Mouse (Mus musculus) liver, postnatal 0 days (tissue): ENCODE measurements around the gene Cltc. TPM values are rescaled to one million over a fixed set of nuclear protein-coding genes. Genes with fewer than 3 reads are reported as not detected.
"Not testable (repeated sequence)": the region's sequence is repeated elsewhere in the genome, so short reads cannot be mapped to it uniquely, and the experiment has no call there.

Experiments
- ATAC-seq: fragments of 200-750 bp; cut with Nextera tagmentation; 2 replicates; pipeline ENCODE4 v1.8.0; 2017; ENCODE audit warnings: mild to moderate bottlenecking, moderate library complexity
- DNase-seq: peaks from one replicate; pipeline ENCODE4 v3.0.0-alpha.2; 2016
- H3K27ac ChIP-seq: fragments of 300-500 bp; sonication (generic); 2 replicates; pipeline ENCODE4 v1.5.1; 2014; ENCODE audit warnings: antibody characterized with exemption, moderate library complexity, mild to moderate bottlenecking, low read depth
- H3K27me3 ChIP-seq: fragments of 300-500 bp; sonication (generic); 2 replicates; pipeline ENCODE4 v1.6.1; 2014; ENCODE audit warnings: low read length, control low read depth, mixed read lengths; ENCODE audit not compliant: insufficient read depth
- H3K36me3 ChIP-seq: fragments of 300-500 bp; sonication (generic); replicated peaks from 2 replicates; pipeline ENCODE4 v1.6.1; 2014; ENCODE audit warnings: mild to moderate bottlenecking, control low read depth, low read length, moderate library complexity, mixed read lengths; ENCODE audit not compliant: insufficient read depth
- H3K4me1 ChIP-seq: fragments of 300-500 bp; sonication (generic); 2 replicates; pipeline ENCODE4 v1.6.1; 2014; ENCODE audit warnings: antibody characterized with exemption, mild to moderate bottlenecking, control low read depth; ENCODE audit not compliant: insufficient read depth
- H3K4me2 ChIP-seq: fragments of 300-500 bp; sonication (generic); 2 replicates; pipeline ENCODE4 v1.6.1; 2014; ENCODE audit warnings: low read depth, mild to moderate bottlenecking, low read length, moderate library complexity, mixed read lengths
- H3K4me3 ChIP-seq: fragments of 300-500 bp; sonication (generic); 2 replicates; pipeline ENCODE4 v1.5.1; 2014; ENCODE audit warnings: low read depth, low read length
- H3K9ac ChIP-seq: fragments of 300-500 bp; sonication (generic); replicated peaks from 2 replicates; pipeline ENCODE4 v1.6.1; 2014; ENCODE audit warnings: mild to moderate bottlenecking, moderate library complexity
- H3K9me3 ChIP-seq: fragments of 300-500 bp; sonication (generic); 2 replicates; pipeline ENCODE4 v1.6.1; 2016; ENCODE audit warnings: mild to moderate bottlenecking, control low read depth, low read length, mixed read lengths
- CTCF ChIP-seq: sonication (generic); IDR thresholded peaks from 2 replicates; pipeline ENCODE4 v1.5.1; 2016; ENCODE audit warnings: antibody characterized with exemption, low read depth
- EP300 ChIP-seq: IDR thresholded peaks from 2 replicates; pipeline ENCODE4 v1.6.1; 2016; ENCODE audit warnings: antibody characterized with exemption, low read depth, mild to moderate bottlenecking
- WGBS: fragments of 180-500 bp; shearing (Covaris S2); extraction: QIAGEN DNeasy Blood & Tissue Kit; methylation state at CpG from one replicate; pipeline ENCODE4 v1.1.7; 2014; ENCODE audit not compliant: insufficient replicate concordance; 5-methylcytosine and 5-hydroxymethylcytosine counted together
- polyA plus RNA-seq: library from polyadenylated mRNA; unstranded; fragments of >200 nt; fragmentation: Nextera tagmentation; extraction: Ambion mirVana; gene quantifications from 2 replicates; pipeline ENCODE4 v1.2.1, GENCODE M21; 2015

Cltc gene
- polyA plus RNA-seq: 34.1 and 42.4 TPM in 2 replicates

- Histone ChIP-seq H3K4me1 (peaks cover 38% of the 10 kb centered on the region), H3K36me3 (0 out of 2 replicates have a peak, but pooled peaks cover 2% of the 10 kb centered on the region), H3K4me2 (peak within 1 kb of the TSS; percentile 86), H3K27me3 (no peaks in the 10 kb centered on the region), H3K27ac (peak within 1 kb of the TSS; percentile 100), H3K9ac (peak within 1 kb of the TSS; percentile 98), H3K9me3 (no peaks in the 10 kb centered on the region), H3K4me3 (peak within 1 kb of the TSS; percentile 97)
- DNase-seq (peak; percentile 96), ATAC-seq (peak; percentile 86)
- peak; percentile 62 for TF ChIP-seq CTCF
- TF ChIP-seq EP300: peak; percentile 94
- WGBS: under 1% methylated on average over 73 of the region's 73 CpGs
Observed at GRCm38 (mm10) chr11:86757480-86758371, at the start of gene Cltc. Gene Cltc (minus strand): TSS chr11:86757565.

DNA sequence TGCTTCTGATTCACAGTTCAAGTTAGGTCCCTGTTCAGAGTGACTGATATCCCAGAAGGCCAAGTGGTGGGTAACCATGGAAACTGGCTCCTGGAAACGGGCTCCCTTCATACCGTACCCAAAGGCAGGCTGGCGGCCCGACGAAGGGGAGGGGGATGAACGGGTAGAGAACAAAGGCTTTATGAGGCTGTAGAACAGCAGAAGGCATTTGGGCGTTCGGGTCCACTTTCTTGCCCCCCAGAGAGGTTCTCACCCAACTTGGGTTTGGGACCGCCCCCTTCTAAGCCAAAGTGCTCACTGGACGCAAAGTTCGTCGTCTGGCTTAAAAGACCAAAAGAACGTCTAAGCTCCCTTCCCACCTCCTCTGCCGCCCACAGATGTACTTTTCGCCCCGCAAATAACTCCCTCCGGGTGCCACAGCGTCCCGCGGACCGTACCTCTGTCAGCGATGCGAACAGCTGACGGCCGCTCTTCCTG, 49.7 kb upstream of the Cltc start:
- peaks cover 21% of the 10 kb centered on the region for H3K36me3 ChIP-seq
- H3K4me3 ChIP-seq: peak overlapping the region; percentile 98
- DNase-seq (peak; percentile 57), ATAC-seq (peak; percentile 40)
- TF ChIP-seq EP300 (no peak), CTCF (no peak)
- peak overlapping the region; percentile 92 for H3K27ac ChIP-seq
- H3K9ac ChIP-seq: peak overlapping the region; percentile 77
- WGBS: under 1% methylated on average over 25 of the region's 25 CpGs
- no peaks in the 10 kb centered on the region for H3K27me3 ChIP-seq
- H3K4me2 ChIP-seq: peak overlapping the region; percentile 91
- no peaks in the 10 kb centered on the region for H3K9me3 ChIP-seq
- peaks cover 11% of the 10 kb centered on the region for H3K4me1 ChIP-seq

DNA sequence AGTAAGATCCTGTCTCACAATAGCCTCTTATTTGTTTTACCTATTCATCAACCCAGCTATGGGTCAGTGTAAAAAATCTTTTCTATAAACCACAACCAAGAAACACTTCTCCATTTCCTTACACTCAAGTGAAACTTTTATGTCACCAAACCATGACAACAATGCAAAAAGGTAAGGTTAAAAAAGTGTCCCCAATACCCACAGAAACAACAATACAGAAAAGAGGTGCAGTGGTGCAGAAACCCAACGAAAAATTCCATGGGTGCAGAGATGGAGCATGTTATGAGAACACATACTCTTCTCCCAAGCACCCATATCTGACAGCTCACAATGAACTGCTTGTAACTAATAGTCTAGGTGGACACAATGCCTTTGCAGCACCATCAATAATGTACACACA, 36.8 kb upstream of the Cltc start:
- no peaks in the 10 kb centered on the region for H3K27me3 ChIP-seq
- 78% methylated on average over 1 of the region's 1 CpGs for WGBS
- TF ChIP-seq CTCF (no peak), EP300 (no peak)
- no peaks in the 10 kb centered on the region for H3K4me1 ChIP-seq
- ATAC-seq (no peak), DNase-seq (no peak)
- H3K27ac ChIP-seq: no peak overlapping the region
- no peaks in the 10 kb centered on the region for H3K9me3 ChIP-seq
- H3K4me3 ChIP-seq: no peak overlapping the region
- peaks cover 45% of the 10 kb centered on the region for H3K36me3 ChIP-seq
- H3K9ac ChIP-seq: no peak overlapping the region
- H3K4me2 ChIP-seq: no peak overlapping the region

DNA sequence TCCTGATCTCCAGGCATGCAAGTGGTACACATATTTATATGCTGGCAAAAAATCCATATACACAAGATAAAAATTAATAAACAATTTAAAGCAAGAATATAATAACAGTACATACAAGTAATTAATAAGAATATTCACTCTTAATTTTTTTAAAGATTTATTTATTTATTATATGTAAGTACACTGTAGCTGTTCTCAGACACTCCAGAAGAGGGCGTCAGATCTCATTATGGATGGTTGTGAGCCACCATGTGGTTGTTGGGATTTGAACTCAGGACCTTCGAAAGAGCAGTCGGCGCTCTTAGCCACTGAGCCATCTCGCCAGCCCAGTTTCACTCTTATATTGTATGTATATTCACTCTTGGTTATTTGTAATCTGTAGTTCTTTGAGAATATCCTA, 30.1 kb upstream of the Cltc start:
- H3K9ac ChIP-seq, H3K4me2 ChIP-seq, H3K4me3 ChIP-seq, ATAC-seq, H3K27ac ChIP-seq, H3K27me3 ChIP-seq, H3K4me1 ChIP-seq, H3K9me3 ChIP-seq, DNase-seq: not testable (repeated sequence)
- H3K36me3 ChIP-seq: peaks cover 46% of the 10 kb centered on the region
- 92% methylated on average over 5 of the region's 5 CpGs for WGBS

DNA sequence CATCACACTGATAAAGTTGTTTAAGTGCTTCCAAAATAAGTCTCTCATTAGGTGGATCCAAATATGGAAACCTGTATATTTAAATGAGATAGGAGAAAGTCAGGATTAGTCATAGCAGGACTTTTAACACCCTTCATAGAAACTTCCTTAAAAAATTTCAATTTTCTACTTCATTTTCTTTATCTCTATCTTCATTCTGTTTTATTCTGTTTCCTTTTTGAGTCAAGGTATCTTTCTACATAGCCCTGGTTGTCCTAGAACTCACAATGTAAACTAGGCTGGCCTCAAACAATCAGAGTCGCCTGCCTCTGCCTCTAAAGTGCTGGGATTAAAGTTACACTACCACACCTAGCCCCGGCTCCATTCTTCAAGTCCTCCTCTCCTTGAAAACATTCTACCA, 28.4 kb upstream of the Cltc start:
- H3K9me3 ChIP-seq: no peaks in the 10 kb centered on the region
- no peaks in the 10 kb centered on the region for H3K27me3 ChIP-seq
- TF ChIP-seq EP300 (no peak), CTCF (no peak)
- ATAC-seq (no peak), DNase-seq (no peak)
- H3K9ac ChIP-seq: no peak overlapping the region
- peaks cover 42% of the 10 kb centered on the region for H3K36me3 ChIP-seq
- WGBS: 86% methylated on average over 2 of the region's 2 CpGs
- no peaks in the 10 kb centered on the region for H3K4me1 ChIP-seq
- no peak overlapping the region for H3K4me3 ChIP-seq
- H3K27ac ChIP-seq: no peak overlapping the region
- H3K4me2 ChIP-seq: no peak overlapping the region

DNA sequence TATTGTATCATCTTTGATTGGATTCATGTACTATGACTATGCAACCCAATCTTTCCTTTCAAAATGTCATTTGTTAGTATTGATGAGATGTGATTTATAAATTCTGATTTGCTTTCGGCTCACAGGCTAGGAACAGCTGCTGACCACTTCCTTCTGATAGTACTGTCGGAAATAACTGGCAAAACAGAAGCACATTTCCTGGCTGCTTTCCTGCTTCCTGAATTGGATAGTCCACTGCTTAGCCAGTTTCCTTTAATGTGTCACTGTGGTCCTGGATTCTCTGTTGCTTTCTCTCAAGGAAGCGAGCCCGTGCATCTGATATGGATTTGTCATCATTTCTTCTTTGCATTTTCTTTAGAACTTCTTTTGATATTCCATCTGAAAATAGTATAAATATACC, 12.5 kb upstream of the Cltc start:
- DNase-seq (no peak), ATAC-seq (no peak)
- peaks cover 27% of the 10 kb centered on the region for H3K36me3 ChIP-seq
- no peaks in the 10 kb centered on the region for H3K27me3 ChIP-seq
- TF ChIP-seq CTCF (no peak), EP300 (no peak; the same call in 1 of the 2 replicates)
- no peaks in the 10 kb centered on the region for H3K9me3 ChIP-seq
- no peak overlapping the region for H3K27ac ChIP-seq
- no peak overlapping the region for H3K4me2 ChIP-seq
- H3K9ac ChIP-seq: no peak overlapping the region
- H3K4me1 ChIP-seq: no peaks in the 10 kb centered on the region
- no peak overlapping the region for H3K4me3 ChIP-seq
- WGBS: 71% methylated on average over 4 of the region's 4 CpGs
